Mouse (Mus musculus): ENCODE measurements around the gene Kcna3. TPM values are rescaled to one million over a fixed set of nuclear protein-coding genes. Genes with fewer than 3 reads are reported as not detected.

Kcna3 gene
- polyA plus RNA-seq, 1 experiment from 2014 or later, result 1.1 TPM

DNA sequence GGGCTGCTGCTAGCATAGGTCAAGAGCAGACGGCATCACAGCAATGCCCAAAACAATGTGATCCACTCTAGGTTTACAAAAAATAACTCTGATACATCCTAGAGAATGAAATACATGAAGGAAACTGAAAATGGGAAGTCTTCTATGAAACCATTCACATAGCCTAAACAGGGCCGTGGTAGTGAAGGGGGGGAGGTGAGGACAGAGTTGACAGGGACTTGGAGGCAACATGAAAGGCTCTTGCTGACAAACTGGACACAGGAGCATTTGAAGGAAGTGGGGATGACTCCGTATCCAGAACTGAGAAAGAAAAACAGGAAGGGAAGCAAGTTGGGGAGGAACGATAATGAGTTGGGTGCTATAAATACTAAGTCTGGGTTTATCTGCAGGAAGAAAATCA, 4.4 kb upstream of the Kcna3 start:
- H3K9ac ChIP-seq (replicated peaks; ENCODE audit: low read length), result no peak overlapping the region
- H3K36me3 ChIP-seq (ENCODE audit: insufficient read depth, low read length), result no peaks in the 10 kb centered on the region
- H3K27me3 ChIP-seq (ENCODE audit: insufficient read depth, low read length), result no peaks in the 10 kb centered on the region; the same call in 1 of the 2 replicates
- WGBS, result 48% methylated on average over 4 of the region's 4 CpGs
- no peak for ATAC-seq (ENCODE audit: low FRiP score, low TSS enrichment)
- H3K9me3 ChIP-seq (ENCODE audit: low read length), result no peaks in the 10 kb centered on the region
- H3K4me2 ChIP-seq (replicated peaks; ENCODE audit: low read depth, low read length), result no peak overlapping the region
- H3K4me3 ChIP-seq (ENCODE audit: low read length), result no peak overlapping the region
- H3K4me1 ChIP-seq (ENCODE audit: insufficient read depth, low read length), result peaks cover 7% of the 10 kb centered on the region
- no peak overlapping the region for H3K27ac ChIP-seq (ENCODE audit: low read length)

DNA sequence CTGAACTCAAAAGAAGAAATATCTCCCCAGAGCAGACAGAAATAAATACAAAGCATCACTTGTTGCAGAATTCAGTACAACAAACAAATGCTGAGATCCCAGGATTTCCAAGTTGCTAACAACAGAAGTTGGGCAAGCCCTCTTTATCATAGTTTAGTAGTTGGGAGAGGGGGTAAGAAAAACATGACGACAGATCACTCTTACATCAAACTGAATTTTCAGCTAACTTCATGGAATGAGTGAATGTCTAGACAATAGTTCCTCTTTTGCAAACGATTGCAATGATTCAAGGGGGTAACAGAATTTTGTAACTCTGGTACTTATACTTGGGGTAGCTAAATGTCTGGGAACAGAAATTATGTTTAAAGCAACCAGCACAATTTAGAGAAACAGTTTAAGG, 1.2 kb upstream of the Kcna3 start:
- H3K4me1 ChIP-seq (ENCODE audit: insufficient read depth, low read length), result peaks cover 11% of the 10 kb centered on the region
- 70% methylated on average over 2 of the region's 2 CpGs for WGBS
- no peak overlapping the region for H3K4me2 ChIP-seq (replicated peaks; ENCODE audit: low read depth, low read length)
- H3K27me3 ChIP-seq (ENCODE audit: insufficient read depth, low read length), result peaks cover 11% of the 10 kb centered on the region
- H3K9ac ChIP-seq (replicated peaks; ENCODE audit: low read length), result no peak overlapping the region
- no peak for ATAC-seq (ENCODE audit: low FRiP score, low TSS enrichment)
- no peaks in the 10 kb centered on the region for H3K9me3 ChIP-seq (ENCODE audit: low read length)
- H3K27ac ChIP-seq (ENCODE audit: low read length), result no peak overlapping the region
- H3K36me3 ChIP-seq (ENCODE audit: insufficient read depth, low read length), result no peaks in the 10 kb centered on the region
- H3K4me3 ChIP-seq (ENCODE audit: low read length), result no peak overlapping the region

DNA sequence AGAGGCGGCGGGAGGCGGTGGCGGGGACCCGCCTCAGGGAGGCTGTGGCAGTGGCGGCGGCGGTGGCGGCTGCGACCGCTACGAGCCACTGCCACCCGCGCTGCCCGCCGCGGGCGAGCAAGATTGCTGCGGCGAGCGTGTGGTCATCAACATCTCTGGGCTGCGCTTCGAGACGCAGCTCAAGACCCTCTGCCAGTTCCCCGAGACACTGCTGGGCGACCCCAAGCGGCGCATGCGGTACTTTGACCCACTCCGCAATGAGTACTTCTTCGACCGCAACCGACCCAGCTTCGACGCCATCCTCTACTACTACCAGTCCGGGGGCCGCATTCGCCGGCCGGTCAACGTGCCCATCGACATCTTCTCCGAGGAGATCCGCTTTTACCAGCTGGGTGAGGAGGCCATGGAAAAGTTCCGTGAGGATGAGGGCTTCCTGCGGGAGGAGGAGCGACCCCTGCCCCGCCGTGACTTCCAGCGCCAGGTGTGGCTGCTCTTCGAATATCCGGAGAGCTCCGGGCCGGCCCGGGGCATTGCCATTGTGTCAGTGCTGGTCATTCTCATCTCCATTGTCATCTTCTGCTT, 580 bp downstream of the Kcna3 start:
- ATAC-seq (ENCODE audit: low FRiP score, low TSS enrichment), result peak; percentile 58
- WGBS, result under 1% methylated on average over 40 of the region's 55 CpGs
- H3K4me2 ChIP-seq (replicated peaks; ENCODE audit: low read depth, low read length), result peak overlapping the region; percentile 99

DNA sequence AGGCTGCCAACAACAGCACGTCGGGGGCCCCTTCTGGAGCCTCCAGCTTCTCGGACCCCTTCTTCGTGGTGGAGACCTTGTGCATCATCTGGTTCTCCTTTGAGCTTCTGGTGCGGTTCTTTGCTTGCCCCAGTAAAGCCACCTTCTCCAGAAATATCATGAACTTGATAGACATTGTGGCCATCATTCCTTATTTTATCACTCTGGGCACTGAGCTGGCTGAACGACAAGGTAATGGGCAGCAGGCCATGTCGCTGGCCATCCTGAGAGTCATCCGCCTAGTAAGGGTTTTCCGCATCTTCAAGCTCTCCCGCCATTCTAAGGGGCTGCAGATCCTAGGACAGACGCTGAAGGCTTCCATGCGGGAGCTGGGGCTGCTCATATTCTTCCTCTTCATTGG, 1.1 kb downstream of the Kcna3 start:
- Histone ChIP-seq H3K9me3 (ENCODE audit: low read length) (no peaks in the 10 kb centered on the region), H3K4me2 (replicated peaks; ENCODE audit: low read depth, low read length) (peak overlapping the region; percentile 99), H3K27ac (ENCODE audit: low read length) (no peak overlapping the region), H3K27me3 (ENCODE audit: insufficient read depth, low read length) (peaks cover 11% of the 10 kb centered on the region; the same call in 1 of the 2 replicates), H3K4me1 (ENCODE audit: insufficient read depth, low read length) (peaks cover 11% of the 10 kb centered on the region), H3K36me3 (ENCODE audit: insufficient read depth, low read length) (no peaks in the 10 kb centered on the region), H3K9ac (replicated peaks; ENCODE audit: low read length) (no peak overlapping the region), H3K4me3 (ENCODE audit: low read length) (peak overlapping the region; percentile 72)
- WGBS, result 54% methylated on average over 12 of the region's 12 CpGs
- ATAC-seq (ENCODE audit: low FRiP score, low TSS enrichment), result no peak

More for the DNA sequence above, 580 bp downstream of the Kcna3 start:
- H3K27ac ChIP-seq (ENCODE audit: low read length), result no peak overlapping the region
- no peaks in the 10 kb centered on the region for H3K36me3 ChIP-seq (ENCODE audit: insufficient read depth, low read length)
- no peaks in the 10 kb centered on the region for H3K9me3 ChIP-seq (ENCODE audit: low read length)
- peak overlapping the region; percentile 82 for H3K9ac ChIP-seq (replicated peaks; ENCODE audit: low read length)
- peaks cover 11% of the 10 kb centered on the region; the same call in 1 of the 2 replicates for H3K27me3 ChIP-seq (ENCODE audit: insufficient read depth, low read length)
- H3K4me3 ChIP-seq (ENCODE audit: low read length), result peak overlapping the region; percentile 72
- H3K4me1 ChIP-seq (ENCODE audit: insufficient read depth, low read length), result peaks cover 11% of the 10 kb centered on the region

DNA sequence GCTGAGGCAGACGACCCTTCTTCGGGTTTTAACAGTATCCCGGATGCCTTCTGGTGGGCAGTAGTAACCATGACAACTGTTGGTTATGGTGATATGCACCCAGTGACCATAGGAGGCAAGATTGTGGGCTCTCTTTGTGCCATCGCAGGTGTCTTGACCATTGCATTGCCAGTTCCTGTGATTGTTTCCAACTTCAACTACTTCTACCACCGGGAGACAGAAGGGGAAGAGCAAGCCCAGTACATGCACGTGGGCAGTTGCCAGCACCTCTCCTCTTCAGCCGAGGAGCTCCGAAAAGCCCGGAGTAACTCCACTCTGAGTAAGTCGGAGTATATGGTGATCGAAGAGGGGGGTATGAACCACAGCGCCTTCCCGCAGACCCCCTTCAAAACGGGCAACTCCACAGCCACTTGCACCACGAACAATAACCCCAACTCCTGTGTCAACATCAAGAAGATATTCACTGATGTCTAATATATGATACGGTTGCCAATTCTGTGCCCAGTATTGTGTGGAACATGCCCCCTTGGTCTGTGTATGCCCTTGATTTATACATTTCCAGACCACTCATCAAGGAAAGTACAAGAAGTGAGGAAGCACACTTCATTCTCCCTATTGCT, 1.7 kb downstream of the Kcna3 start:
- no peak for ATAC-seq (ENCODE audit: low FRiP score, low TSS enrichment)
- Histone ChIP-seq H3K9ac (replicated peaks; ENCODE audit: low read length) (no peak overlapping the region), H3K27me3 (ENCODE audit: insufficient read depth, low read length) (peaks cover 11% of the 10 kb centered on the region; the same call in 1 of the 2 replicates), H3K27ac (ENCODE audit: low read length) (no peak overlapping the region), H3K9me3 (ENCODE audit: low read length) (no peaks in the 10 kb centered on the region), H3K4me1 (ENCODE audit: insufficient read depth, low read length) (peaks cover 11% of the 10 kb centered on the region), H3K4me2 (replicated peaks; ENCODE audit: low read depth, low read length) (0 out of 2 replicates have a peak overlapping the region, but pooled peaks have one; percentile 99), H3K36me3 (ENCODE audit: insufficient read depth, low read length) (no peaks in the 10 kb centered on the region), H3K4me3 (ENCODE audit: low read length) (no peak overlapping the region)
- WGBS, result 85% methylated on average over 16 of the region's 16 CpGs

DNA sequence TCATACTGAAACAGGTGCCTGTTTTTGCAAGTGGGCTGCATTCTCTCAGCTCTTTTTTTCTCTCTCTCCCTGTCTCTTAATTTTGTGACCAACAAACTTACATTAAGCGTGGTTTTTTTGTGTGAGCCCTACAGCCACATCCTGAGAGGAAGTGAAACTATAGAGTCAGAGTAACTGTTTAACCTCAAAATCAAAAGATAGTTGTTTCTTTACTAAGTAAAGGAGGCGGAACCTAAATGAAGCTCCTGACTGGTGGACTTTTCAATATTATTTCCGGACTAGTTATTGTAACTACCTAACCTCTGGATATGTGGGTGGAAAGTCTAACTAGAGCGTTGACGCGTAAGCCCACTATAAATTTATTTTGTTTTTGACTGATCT, 2.2 kb downstream of the Kcna3 start:
- no peak for ATAC-seq (ENCODE audit: low FRiP score, low TSS enrichment)
- Histone ChIP-seq H3K36me3 (ENCODE audit: insufficient read depth, low read length) (no peaks in the 10 kb centered on the region), H3K27ac (ENCODE audit: low read length) (no peak overlapping the region), H3K9ac (replicated peaks; ENCODE audit: low read length) (no peak overlapping the region), H3K27me3 (ENCODE audit: insufficient read depth, low read length) (peaks cover 11% of the 10 kb centered on the region; the same call in 1 of the 2 replicates), H3K9me3 (ENCODE audit: low read length) (no peaks in the 10 kb centered on the region), H3K4me1 (ENCODE audit: insufficient read depth, low read length) (peaks cover 11% of the 10 kb centered on the region), H3K4me3 (ENCODE audit: low read length) (no peak overlapping the region), H3K4me2 (replicated peaks; ENCODE audit: low read depth, low read length) (no peak overlapping the region)
- 68% methylated on average over 6 of the region's 6 CpGs for WGBS

DNA sequence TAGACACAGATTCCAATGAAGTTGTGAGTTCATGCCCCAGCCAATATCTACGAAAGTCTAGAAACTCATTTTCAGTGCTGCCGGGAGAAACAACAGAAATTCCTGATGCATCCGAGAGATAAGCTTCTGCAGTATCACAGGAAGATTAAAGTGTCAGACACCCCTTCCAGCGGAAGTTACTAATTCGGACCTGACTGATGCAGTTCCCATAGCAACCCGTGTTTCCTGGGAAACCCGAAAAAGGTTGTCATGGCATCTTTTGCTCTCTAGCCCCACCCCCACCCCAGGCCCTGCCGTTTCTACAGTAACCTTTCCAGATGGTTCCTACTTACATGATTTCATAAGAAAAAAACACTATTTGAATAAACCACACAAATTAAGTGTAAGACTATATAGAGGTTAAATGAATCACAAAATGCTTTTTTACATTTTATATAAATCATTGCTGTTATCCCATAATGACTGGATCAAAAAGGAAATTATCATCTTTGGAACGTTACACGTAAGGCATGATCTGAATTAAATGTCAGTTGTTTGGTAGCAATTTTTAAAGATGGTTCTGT, 2.8 kb downstream of the Kcna3 start:
- H3K9me3 ChIP-seq (ENCODE audit: low read length), result no peaks in the 10 kb centered on the region
- no peaks in the 10 kb centered on the region for H3K36me3 ChIP-seq (ENCODE audit: insufficient read depth, low read length)
- H3K27me3 ChIP-seq (ENCODE audit: insufficient read depth, low read length), result peaks cover 11% of the 10 kb centered on the region; the same call in 1 of the 2 replicates
- no peak overlapping the region for H3K4me2 ChIP-seq (replicated peaks; ENCODE audit: low read depth, low read length)
- 59% methylated on average over 10 of the region's 10 CpGs for WGBS
- no peak overlapping the region for H3K9ac ChIP-seq (replicated peaks; ENCODE audit: low read length)
- peaks cover 11% of the 10 kb centered on the region for H3K4me1 ChIP-seq (ENCODE audit: insufficient read depth, low read length)
- no peak overlapping the region for H3K27ac ChIP-seq (ENCODE audit: low read length)
- ATAC-seq (ENCODE audit: low FRiP score, low TSS enrichment), result no peak
- H3K4me3 ChIP-seq (ENCODE audit: low read length), result no peak overlapping the region

DNA sequence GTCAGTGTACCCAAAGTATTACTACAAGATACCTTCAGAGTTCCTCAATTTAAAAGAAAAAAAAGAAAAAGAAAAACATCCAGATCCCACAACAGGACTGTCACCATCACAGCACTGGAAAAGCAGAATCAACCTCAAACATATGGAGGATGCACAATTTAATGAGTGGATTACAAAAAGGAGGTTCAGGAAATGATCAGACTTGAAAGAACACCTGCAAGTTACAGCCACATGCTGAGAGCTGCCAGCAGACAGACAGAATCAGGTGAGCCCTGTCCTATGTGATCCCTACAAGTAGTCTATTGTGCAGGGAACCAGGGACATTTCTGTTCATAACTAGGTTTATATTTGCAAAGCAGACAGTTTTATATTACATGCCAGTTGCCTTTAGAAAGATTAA, 3.3 kb downstream of the Kcna3 start:
- H3K4me2 ChIP-seq (replicated peaks; ENCODE audit: low read depth, low read length), result no peak overlapping the region
- H3K36me3 ChIP-seq (ENCODE audit: insufficient read depth, low read length), result no peaks in the 10 kb centered on the region
- no peak overlapping the region for H3K9ac ChIP-seq (replicated peaks; ENCODE audit: low read length)
- H3K27me3 ChIP-seq (ENCODE audit: insufficient read depth, low read length), result peaks cover 11% of the 10 kb centered on the region; the same call in 1 of the 2 replicates
- no peak overlapping the region for H3K4me3 ChIP-seq (ENCODE audit: low read length)
- ATAC-seq (ENCODE audit: low FRiP score, low TSS enrichment), result no peak
- H3K9me3 ChIP-seq (ENCODE audit: low read length), result no peaks in the 10 kb centered on the region
- H3K4me1 ChIP-seq (ENCODE audit: insufficient read depth, low read length), result peaks cover 11% of the 10 kb centered on the region
- no peak overlapping the region for H3K27ac ChIP-seq (ENCODE audit: low read length)

DNA sequence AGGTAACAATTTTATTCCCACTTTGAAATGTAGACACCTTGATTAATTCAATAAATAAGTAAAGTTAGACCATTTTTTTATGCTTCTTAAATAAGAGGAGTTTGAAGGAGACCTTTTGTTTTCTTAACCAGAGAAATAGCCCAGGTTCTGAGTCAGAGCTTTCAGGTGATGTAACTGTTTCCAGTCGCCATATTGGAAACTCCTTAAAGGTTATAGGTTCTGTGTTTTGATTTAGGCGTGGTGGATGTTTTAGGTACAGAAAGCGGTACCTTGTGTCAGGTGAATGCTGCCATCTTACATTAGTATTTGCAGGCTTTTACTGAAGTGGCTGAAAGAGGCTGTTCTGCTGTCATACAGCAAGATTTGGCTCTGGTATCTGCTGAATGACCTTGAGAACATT, 4.4 kb downstream of the Kcna3 start:
- no peaks in the 10 kb centered on the region for H3K36me3 ChIP-seq (ENCODE audit: insufficient read depth, low read length)
- H3K9me3 ChIP-seq (ENCODE audit: low read length), result no peaks in the 10 kb centered on the region
- no peak for ATAC-seq (ENCODE audit: low FRiP score, low TSS enrichment)
- 86% methylated on average over 3 of the region's 3 CpGs for WGBS
- peaks cover 8% of the 10 kb centered on the region for H3K4me1 ChIP-seq (ENCODE audit: insufficient read depth, low read length)
- H3K27me3 ChIP-seq (ENCODE audit: insufficient read depth, low read length), result peaks cover 11% of the 10 kb centered on the region; the same call in 1 of the 2 replicates
- H3K27ac ChIP-seq (ENCODE audit: low read length), result no peak overlapping the region
- no peak overlapping the region for H3K4me2 ChIP-seq (replicated peaks; ENCODE audit: low read depth, low read length)
- no peak overlapping the region for H3K9ac ChIP-seq (replicated peaks; ENCODE audit: low read length)
- H3K4me3 ChIP-seq (ENCODE audit: low read length), result no peak overlapping the region

DNA sequence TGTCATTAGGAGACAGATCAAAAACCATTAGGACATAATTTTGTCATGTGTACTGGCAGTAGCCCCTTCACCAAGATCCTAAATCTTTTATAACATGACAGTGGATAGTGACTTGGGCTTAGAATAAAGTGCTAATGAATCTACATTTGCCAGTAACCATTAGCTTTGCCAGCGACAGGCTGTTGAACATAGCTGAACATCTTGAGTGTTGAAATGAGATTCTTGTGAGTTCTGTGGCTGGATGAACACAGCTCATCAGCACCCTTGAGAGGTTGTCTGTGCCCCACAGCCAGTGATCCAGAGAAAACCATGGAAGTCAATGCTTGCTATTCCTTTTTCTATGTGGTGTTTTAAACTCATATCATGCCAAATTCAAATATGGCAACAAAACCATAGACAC, 5.7 kb downstream of the Kcna3 start:
- H3K27ac ChIP-seq (ENCODE audit: low read length), result no peak overlapping the region
- WGBS, result 76% methylated on average over 1 of the region's 1 CpGs
- H3K9me3 ChIP-seq (ENCODE audit: low read length), result no peaks in the 10 kb centered on the region
- no peak overlapping the region for H3K4me3 ChIP-seq (ENCODE audit: low read length)
- no peaks in the 10 kb centered on the region for H3K36me3 ChIP-seq (ENCODE audit: insufficient read depth, low read length)
- no peak overlapping the region for H3K9ac ChIP-seq (replicated peaks; ENCODE audit: low read length)
- H3K4me1 ChIP-seq (ENCODE audit: insufficient read depth, low read length), result peaks cover 3% of the 10 kb centered on the region; the same call in 1 of the 2 replicates
- peaks cover 11% of the 10 kb centered on the region; the same call in 1 of the 2 replicates for H3K27me3 ChIP-seq (ENCODE audit: insufficient read depth, low read length)
- no peak for ATAC-seq (ENCODE audit: low FRiP score, low TSS enrichment)
- no peak overlapping the region for H3K4me2 ChIP-seq (replicated peaks; ENCODE audit: low read depth, low read length)

All from kidney, embryonic 16.5 days (tissue).